Comparison of ENCODE assay signal across 8 mouse cellular contexts in the genomic region with DNA sequence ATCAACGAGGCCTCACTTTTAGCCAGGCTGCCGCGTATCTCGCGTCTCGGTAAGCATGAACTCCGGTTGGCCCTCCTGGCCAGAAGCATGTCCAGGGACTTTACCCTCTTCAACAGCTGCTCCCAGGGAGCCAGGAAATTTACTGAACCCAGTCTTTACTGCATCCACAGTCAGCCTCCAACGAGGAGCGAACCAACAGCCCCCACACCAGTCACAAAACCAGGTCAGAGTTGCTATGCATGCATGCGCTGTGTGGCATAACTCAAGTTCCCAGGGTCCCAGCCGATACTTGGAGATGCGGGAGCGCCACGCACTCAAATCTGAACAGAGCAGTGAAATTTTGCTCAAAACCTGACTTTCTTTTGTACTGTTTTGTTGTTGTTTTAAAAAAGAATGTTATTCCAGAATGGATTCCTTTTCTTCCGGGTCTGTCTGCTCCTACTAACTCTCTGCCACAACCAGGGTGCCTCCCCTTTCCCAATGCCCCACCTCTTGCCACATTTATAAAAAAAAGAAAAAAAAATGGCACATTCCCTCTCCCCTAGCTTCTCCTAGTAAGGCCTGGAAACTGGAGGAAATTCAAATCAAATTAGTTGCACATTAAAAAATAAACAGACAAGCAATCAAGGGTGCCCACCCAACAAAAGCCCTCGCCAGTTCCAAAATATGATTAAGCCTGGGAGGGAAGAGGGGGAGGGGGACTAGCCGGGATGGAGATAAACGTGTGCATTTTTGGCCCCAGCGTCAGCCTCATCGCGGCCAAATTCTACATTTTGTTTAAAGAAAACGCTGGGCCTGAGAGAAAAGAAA. TPM values are rescaled to one million over a fixed set of nuclear protein-coding genes. Genes with fewer than 3 reads are reported as not detected.
A peak's percentile ranks its signal among the peaks of the same experiment; 100 is the strongest.
DNase-seq lines count a peak whose midpoint lies in the region; ATAC-seq and TF ChIP-seq lines count a peak whose summit lies in the region.

No protein-coding gene starts in this region.

- no peaks in the 10 kb centered on the region for H3K9me3 ChIP-seq in forebrain, embryonic 14.5 days (replicated peaks; ENCODE audit: control insufficient read depth, low read length)
- H3K9me3 ChIP-seq in liver, postnatal 0 days (ENCODE audit: low read length): no peaks in the 10 kb centered on the region
- no peaks in the 10 kb centered on the region for H3K9me3 ChIP-seq in stomach, embryonic 14.5 days (ENCODE audit: control insufficient read depth, low read depth, low read length)

- peak overlapping the region; percentile 72 for H3K4me2 ChIP-seq in forebrain, embryonic 14.5 days (ENCODE audit: low read length)
- H3K4me2 ChIP-seq in liver, postnatal 0 days (ENCODE audit: low read depth, low read length): peak overlapping the region; percentile 64
- peak overlapping the region; percentile 86 for H3K4me2 ChIP-seq in stomach, embryonic 14.5 days (replicated peaks; ENCODE audit: low read depth, low read length)

- no peak for DNase-seq in spleen, adult 2 months (ENCODE audit: low read depth in 1 of 2, low spot score in 2 of 2)
- no peak for DNase-seq in spleen, postnatal 10 days (ENCODE audit: low spot score in 2 of 2)
- DNase-seq in forebrain, embryonic 14.5 days (ENCODE audit: low spot score): peak; percentile 11
- DNase-seq in kidney, adult 11 months: peak; percentile 64
- DNase-seq in liver, postnatal 0 days: no peak
- no peak for DNase-seq in gastrocnemius, postnatal 10 days
- DNase-seq in urinary bladder, postnatal 25 days (ENCODE audit: low spot score): no peak

- H3K36me3 ChIP-seq in spleen, adult 2 months (ENCODE audit: control insufficient read depth, insufficient read depth, low read length): no peaks in the 10 kb centered on the region
- no peaks in the 10 kb centered on the region for H3K36me3 ChIP-seq in forebrain, embryonic 14.5 days (ENCODE audit: control insufficient read depth, insufficient read depth, low read length)
- 0 out of 2 replicates have a peak, but pooled peaks cover 2% of the 10 kb centered on the region for H3K36me3 ChIP-seq in liver, postnatal 0 days (replicated peaks; ENCODE audit: insufficient read depth, low read length)
- no peaks in the 10 kb centered on the region for H3K36me3 ChIP-seq in stomach, embryonic 14.5 days (ENCODE audit: control insufficient read depth, insufficient read depth, low read length)

- peak overlapping the region; percentile 46; the same call in 1 of the 2 replicates for H3K27ac ChIP-seq in spleen, adult 2 months (ENCODE audit: insufficient read depth, low read length)
- H3K27ac ChIP-seq in forebrain, embryonic 14.5 days (ENCODE audit: low read depth, low read length): no peak overlapping the region
- peak overlapping the region; percentile 94 for H3K27ac ChIP-seq in liver, postnatal 0 days (ENCODE audit: low read depth)
- peak overlapping the region; percentile 96 for H3K27ac ChIP-seq in stomach, embryonic 14.5 days (ENCODE audit: low read length)

- TF ChIP-seq EP300 in liver, postnatal 0 days (IDR thresholded peaks at IDR 0.05; ENCODE audit: low read depth): no peak

- TF ChIP-seq CTCF in spleen, adult 2 months (IDR thresholded peaks at IDR 0.05; ENCODE audit: extremely low read depth, insufficient read depth, insufficient read length, insufficient replicate concordance): no peak
- no peak for TF ChIP-seq CTCF in liver, postnatal 0 days (IDR thresholded peaks at IDR 0.05; ENCODE audit: low read depth)

- H3K4me1 ChIP-seq in spleen, adult 2 months (ENCODE audit: control insufficient read depth, insufficient read depth, insufficient read length): peaks cover 2% of the 10 kb centered on the region; the same call in 1 of the 2 replicates
- H3K4me1 ChIP-seq in forebrain, embryonic 14.5 days (ENCODE audit: control insufficient read depth, insufficient read depth, low read length): peaks cover 12% of the 10 kb centered on the region
- H3K4me1 ChIP-seq in liver, postnatal 0 days (ENCODE audit: insufficient read depth): peaks cover 21% of the 10 kb centered on the region
- H3K4me1 ChIP-seq in stomach, embryonic 14.5 days (ENCODE audit: control insufficient read depth, insufficient read depth, low read length): peaks cover 36% of the 10 kb centered on the region

- no peak for ATAC-seq in forebrain, embryonic 14.5 days
- ATAC-seq in liver, postnatal 0 days: no peak
- no peak for ATAC-seq in stomach, embryonic 14.5 days (ENCODE audit: insufficient number of reproducible peaks, insufficient read depth, low FRiP score, low read depth)

- H3K9ac ChIP-seq in forebrain, embryonic 14.5 days (ENCODE audit: low read length): peak overlapping the region; percentile 81
- peak overlapping the region; percentile 69 for H3K9ac ChIP-seq in liver, postnatal 0 days (replicated peaks)
- H3K9ac ChIP-seq in stomach, embryonic 14.5 days (replicated peaks; ENCODE audit: low read depth, low read length): peak overlapping the region; percentile 91

- peak overlapping the region; percentile 72; the same call in 1 of the 2 replicates for H3K4me3 ChIP-seq in spleen, adult 2 months (ENCODE audit: extremely low read depth, insufficient read depth, insufficient read length)
- H3K4me3 ChIP-seq in forebrain, embryonic 14.5 days (ENCODE audit: low read depth, low read length): peak overlapping the region; percentile 82
- peak overlapping the region; percentile 86 for H3K4me3 ChIP-seq in liver, postnatal 0 days (ENCODE audit: low read depth, low read length)
- H3K4me3 ChIP-seq in stomach, embryonic 14.5 days (ENCODE audit: low read depth, low read length): peak overlapping the region; percentile 80

- H3K27me3 ChIP-seq in spleen, adult 2 months (ENCODE audit: control insufficient read depth, insufficient read depth, low read length): peaks cover 17% of the 10 kb centered on the region
- no peaks in the 10 kb centered on the region for H3K27me3 ChIP-seq in forebrain, embryonic 14.5 days (replicated peaks; ENCODE audit: control insufficient read depth, insufficient read depth, low read length)
- no peaks in the 10 kb centered on the region for H3K27me3 ChIP-seq in liver, postnatal 0 days (ENCODE audit: insufficient read depth, low read length)
- H3K27me3 ChIP-seq in stomach, embryonic 14.5 days (ENCODE audit: control insufficient read depth, insufficient read depth, low read length): no peaks in the 10 kb centered on the region

- 64% methylated on average over 22 of the region's 22 CpGs for WGBS in spleen, adult 2 months
- WGBS in forebrain, embryonic 14.5 days: 4% methylated on average over 22 of the region's 22 CpGs
- 22% methylated on average over 22 of the region's 22 CpGs for WGBS in liver, postnatal 0 days (ENCODE audit: insufficient replicate concordance)
- 3% methylated on average over 22 of the region's 22 CpGs for WGBS in stomach, embryonic 14.5 days

- TF ChIP-seq POLR2A in spleen, adult 2 months (IDR thresholded peaks at IDR 0.05; ENCODE audit: low read depth, low read length): no peak

RNA-seq across cellular contexts. Expression of a gene that starts 1.8 kb away (rescaled TPM):
- 3.8 and 5.4 TPM in 2 replicates for polyA plus RNA-seq in spleen, adult 2 months (2012; rRNA removed)
- 4.7 and 6.9 TPM in 2 replicates for polyA plus RNA-seq in forebrain, embryonic 14.5 days (2014; fragmentation: Nextera tagmentation; extraction: Ambion mirVana)
- 12.0 and 14.9 TPM in 2 replicates for polyA plus RNA-seq in liver, postnatal 0 days (2015; fragmentation: Nextera tagmentation; extraction: Ambion mirVana)
- polyA plus RNA-seq in stomach, embryonic 14.5 days (2014; fragmentation: Nextera tagmentation; extraction: Ambion mirVana): 32.8 and 33.3 TPM in 2 replicates
- 10 to 100 TPM; 41.9 to 56.1 TPM for total RNA-seq in gastrocnemius, postnatal 10 days (2021)

Comparison
In these comparisons a context has a peak if more than half of its experiments do, and no peak if none do; other contexts are left out.
1. DNase-seq: peak in forebrain, embryonic 14.5 days (single experiment) and kidney, adult 11 months (single experiment); none in spleen, adult 2 months (0 of 2), spleen, postnatal 10 days (0 of 2), liver, postnatal 0 days (single experiment), gastrocnemius, postnatal 10 days (single experiment) and urinary bladder, postnatal 25 days (single experiment).
2. Peak in every context shown above with its lines, with median percentiles within 50 percentile points of each other: H3K4me3 ChIP-seq, H3K4me2 ChIP-seq and H3K9ac ChIP-seq.